Mouse (Mus musculus) ovary, postnatal 14 days (tissue): ENCODE results near the gene Casp8.
A peak's percentile ranks its signal among the peaks of the same experiment; 100 is the strongest.
"Not testable (repeated sequence)": the region's sequence is repeated elsewhere in the genome, so short reads cannot be mapped to it uniquely, and the experiment has no call there.

Experiments
- DNase-seq: peaks from one replicate; pipeline ENCODE4 v3.0.0; 2022; ENCODE audit warnings: low spot score

Gene Casp8

GRCm38 (mm10) chr1:58800644-58801043 is 5.5 kb downstream of the Casp8 start:
- DNase-seq, result not testable (repeated sequence)

DNA sequence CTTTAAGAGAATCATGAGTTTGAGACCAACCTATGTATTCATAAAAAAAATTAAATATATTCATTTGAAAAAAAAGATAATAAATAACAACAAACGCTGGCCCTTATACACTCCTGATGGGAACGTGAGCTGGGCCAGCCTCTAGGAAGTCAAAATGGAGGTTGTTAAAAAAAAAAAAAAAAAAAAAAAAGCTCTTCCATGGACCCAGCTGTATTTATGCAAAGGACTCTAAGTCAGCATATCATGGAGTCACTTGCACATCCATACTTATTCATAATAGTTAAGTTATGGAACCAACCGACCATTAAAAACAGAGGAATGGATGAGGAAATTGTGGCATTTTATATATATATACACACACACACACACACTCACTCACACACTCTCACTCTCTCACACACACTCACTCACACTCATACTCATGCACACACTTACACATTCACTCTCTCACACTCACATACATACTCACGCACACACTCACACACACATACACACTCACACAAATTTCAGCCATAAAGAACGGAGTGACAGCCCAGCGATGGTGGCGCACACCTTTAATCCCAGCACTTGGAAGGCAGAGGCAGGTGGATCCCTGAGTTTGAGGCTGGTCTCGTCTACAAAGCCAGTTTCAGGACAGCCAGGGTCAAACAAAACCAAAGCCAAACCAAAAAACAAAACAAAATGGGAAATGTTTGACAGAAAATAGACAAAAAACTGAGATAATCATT is 6.5 kb downstream of the Casp8 start:
- DNase-seq, result no peak

- no peak for DNase-seq
Measured at GRCm38 (mm10) chr1:58802322-58803273, 7.4 kb downstream of the Casp8 start.

GRCm38 (mm10) chr1:58803531-58803930 is 8.4 kb downstream of the Casp8 start:
- no peak for DNase-seq

DNA sequence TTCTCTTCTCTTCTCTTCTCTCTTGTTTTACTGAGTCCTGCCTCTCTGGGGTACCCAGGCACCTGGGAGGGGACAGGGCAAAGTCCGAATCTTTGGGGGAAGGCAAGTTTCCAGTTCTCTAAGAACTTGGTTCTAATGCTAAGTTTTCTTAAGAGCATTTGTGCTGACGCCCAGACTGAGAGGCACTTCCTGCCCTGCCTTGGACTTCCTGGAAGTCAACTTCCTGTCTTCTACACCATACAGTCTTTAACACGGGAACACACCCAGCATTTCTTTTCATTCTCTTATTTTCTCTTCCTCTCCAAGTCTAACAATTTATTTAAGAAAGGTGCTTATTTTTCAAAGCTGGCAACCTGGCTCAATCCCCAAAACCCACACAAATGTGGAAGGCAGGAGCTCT is 11.5 kb downstream of the Casp8 start:
- DNase-seq, result no peak

GRCm38 (mm10) chr1:58826319-58826718 is 31.1 kb downstream of the Casp8 start:
- DNase-seq, result no peak

DNA sequence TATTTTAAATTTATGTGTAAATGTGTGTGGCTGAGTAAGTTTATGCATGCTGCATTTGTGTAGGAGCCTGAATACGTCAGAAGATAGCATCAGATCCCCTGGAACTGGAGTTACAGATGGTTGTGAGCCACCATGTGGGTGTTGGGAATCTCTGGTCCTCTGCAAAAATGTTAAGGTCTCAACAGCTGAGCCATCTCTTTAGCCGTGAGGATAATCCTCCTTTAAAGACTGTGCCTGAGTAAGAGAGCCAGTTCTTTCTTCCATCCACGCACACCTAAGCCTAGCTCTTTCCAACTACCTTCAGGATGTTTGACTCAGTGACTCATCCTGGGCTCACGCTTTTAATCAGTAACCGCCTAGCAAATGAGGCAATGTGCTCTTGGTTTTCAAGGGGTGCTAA is 35.6 kb downstream of the Casp8 start:
- DNase-seq, result no peak

DNA sequence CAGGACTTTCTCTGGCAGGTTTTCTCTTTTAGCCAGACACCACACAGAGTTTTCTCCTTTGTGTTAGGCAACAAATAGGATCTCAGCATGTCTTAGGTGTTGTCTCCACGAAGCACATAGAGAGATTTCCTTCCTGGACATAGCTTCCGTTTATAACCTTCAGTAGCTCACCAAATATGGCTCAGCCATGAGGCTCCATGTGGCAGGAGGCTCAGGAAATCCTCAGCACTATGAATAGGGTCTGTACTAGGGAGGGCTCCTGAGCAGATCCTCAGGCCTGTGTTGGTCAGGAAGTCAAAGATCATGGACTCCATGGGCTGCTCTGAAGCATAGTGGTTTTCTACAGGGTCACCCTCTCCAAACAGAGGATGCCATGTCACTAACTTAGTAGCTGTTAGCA is 37.0 kb downstream of the Casp8 start:
- DNase-seq, result no peak

DNA sequence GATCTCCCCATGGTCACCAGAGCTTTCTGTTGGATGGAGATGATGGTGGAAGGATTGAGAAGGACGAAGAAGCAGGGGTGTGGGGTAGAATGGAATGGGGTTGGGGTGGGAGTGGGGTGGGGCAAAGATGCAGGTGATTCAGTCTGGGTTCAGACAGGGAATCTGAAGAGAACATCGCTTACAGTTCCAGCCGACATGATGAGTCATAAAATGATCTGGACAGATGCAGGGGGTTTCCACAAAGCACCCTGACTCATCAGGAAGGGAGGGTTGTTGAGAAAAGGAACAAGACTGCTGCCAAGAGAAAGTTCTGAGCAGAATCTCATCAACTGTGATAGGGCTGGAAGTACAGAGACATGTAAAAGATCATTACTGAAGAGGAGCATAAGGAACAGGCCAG is 61.6 kb downstream of the Casp8 start:
- not testable (repeated sequence) for DNase-seq

DNA sequence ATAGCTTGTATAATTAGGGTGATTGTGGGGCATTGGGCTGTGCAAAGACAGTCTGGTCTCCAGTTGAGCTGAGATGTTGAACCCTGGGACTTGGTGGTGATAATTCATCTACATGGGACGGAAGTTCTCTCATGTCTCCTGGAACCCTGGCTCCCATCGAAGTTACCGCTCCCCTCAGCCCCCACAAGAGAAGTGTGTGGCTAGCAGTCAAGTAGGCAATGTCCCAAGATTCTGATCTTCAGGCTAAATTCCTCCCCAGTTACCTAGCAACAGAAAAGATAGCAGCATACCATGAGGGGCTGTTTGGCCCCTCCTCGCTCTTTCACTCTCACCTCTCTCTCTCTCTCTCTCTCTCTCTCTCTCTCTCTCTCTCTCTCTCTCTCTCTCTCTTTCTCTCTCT is 64.0 kb downstream of the Casp8 start:
- DNase-seq, result not testable (repeated sequence)

DNA sequence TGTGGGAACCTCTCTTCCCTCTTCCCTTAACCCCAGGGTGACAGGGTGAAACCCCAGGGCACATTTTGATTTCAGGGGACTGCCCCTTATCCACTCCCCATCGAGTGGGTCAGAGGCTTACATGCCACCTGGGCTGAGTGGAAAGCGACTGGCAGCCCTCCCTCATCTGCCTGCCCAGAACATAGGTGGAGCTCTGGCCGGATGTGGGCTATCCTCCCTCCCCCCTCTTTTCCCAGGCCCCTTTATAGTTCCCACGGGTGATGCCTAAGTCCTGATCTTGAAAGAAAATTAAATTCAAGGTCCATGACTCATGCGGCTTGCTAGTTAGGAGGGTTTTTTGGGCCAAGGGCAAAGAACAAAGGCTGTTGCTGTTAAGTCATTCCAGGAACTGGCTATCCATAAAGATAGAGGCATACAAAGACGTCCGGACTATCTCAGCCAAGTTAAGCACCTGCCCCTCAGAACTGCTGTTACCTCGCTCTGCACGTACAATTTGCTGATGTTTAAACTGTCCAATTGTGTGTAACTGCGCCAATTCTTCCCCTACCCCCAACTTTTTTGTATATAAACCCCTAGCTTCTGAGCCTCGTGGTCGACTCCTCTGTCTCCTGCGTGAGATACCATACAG is 64.7 kb downstream of the Casp8 start:
- DNase-seq, result peak; percentile 4

- DNase-seq, result not testable (repeated sequence)
Measured at GRCm38 (mm10) chr1:58860586-58860985, 65.4 kb downstream of the Casp8 start.

- DNase-seq, result not testable (repeated sequence)
Measured at GRCm38 (mm10) chr1:58876500-58876899, 81.3 kb downstream of the Casp8 start.

DNA sequence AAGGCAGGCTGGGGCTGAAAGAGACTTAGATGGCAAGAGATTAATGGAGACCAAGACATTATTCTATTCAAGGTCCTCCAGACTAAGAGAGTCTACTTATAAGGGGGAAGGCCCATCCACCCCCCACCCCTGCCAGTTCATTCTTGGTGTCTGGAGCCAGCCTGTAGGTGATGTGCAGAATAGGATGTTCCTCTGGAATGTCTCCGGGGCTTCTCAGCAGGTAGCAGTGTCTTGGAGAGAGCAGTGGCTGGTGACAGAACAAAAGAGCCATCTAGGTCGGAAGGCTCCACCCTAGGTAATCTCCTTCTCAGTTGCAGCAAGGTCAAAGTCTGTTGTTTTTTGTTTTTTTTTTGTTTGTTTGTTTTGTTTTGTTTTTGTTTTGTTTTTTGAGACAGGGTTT is 84.1 kb downstream of the Casp8 start:
- DNase-seq, result not testable (repeated sequence)

DNA sequence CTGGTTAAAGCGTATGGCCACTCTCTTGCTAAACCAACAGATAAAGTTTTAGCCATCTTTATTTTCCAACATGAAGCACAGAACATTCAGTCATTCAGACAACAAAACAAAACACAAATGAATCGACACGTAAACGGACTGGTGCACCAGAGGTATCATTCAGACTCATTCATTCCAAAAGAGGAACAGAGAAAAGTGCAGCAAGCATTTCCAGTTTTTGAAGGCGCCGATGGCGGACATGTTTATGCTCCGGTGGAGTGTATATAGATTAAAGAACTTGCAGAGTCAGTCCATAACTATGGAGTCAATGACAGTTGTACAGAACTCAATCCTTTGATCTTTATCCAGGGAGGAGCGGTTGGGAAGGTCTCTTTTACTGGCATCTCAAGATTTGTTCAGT is 88.1 kb downstream of the Casp8 start:
- not testable (repeated sequence) for DNase-seq

DNA sequence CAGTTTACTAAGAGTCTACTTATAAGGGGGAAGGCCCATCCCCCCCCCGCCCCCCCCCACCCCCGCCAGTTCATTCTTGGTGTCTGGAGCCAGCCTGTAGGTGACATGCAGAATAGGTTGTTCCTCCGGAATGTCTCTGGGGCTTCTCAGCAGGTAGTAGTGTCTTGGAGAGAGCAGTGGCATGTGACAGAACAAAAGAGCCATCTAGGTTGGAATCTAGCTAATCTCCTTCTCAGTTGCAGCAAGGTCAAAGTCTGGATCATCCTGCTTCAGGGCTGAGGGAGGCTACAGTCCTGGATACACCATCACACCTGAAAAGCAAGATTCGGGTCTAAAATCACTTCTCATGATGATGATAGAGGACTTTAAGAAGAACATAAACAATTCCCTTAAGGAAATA is 90.5 kb downstream of the Casp8 start:
- DNase-seq, result no peak

DNA sequence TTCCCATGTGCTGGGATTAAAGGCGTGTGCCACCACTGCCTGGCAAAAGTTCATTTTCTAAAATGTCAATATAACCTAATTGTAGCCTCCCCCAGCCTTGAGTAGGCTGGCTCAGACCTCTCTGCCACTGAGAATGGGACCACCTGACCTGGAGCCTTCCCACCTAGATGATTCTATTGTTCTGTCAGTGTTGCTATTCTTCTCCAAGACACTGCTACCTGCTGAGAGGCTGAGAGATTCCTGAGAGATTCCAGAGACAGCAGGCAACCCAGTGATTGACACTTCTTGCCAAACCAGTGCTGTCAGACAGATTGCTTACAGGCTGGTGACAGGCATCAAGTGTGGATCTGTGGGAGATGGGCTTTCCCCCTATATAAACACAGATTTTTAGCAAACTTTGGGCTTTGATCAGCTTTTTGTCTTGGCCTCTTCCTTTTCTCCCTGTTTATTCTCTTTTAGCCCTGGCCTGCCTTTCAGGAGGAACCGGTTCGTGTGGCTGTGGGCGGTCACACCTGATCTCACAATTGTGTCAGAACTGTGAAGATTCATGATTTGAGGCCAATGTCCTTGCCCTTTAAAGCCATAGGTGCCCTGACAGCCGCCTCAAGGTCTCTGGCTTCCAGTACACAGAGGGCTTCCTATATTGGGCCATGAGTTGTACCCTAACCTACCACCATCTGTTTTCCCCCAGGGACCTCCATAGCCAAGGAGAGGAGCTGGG is 94.8 kb downstream of the Casp8 start:
- DNase-seq, result peak; percentile 16

GRCm38 (mm10) chr1:58890697-58891290 is 95.6 kb downstream of the Casp8 start:
- DNase-seq, result not testable (repeated sequence)

GRCm38 (mm10) chr1:58891481-58892170 is 96.5 kb downstream of the Casp8 start:
- DNase-seq, result not testable (repeated sequence)

GRCm38 (mm10) chr1:58892386-58892785 is 97.2 kb downstream of the Casp8 start:
- not testable (repeated sequence) for DNase-seq
